Mouse (Mus musculus) liver, embryonic 14.5 days (tissue): Measurements from ENCODE around the gene Plxna4. TPM values are rescaled to one million over a fixed set of nuclear protein-coding genes. Genes with fewer than 3 reads are reported as not detected.

Source experiments
- ATAC-seq: fragments of 200-750 bp; cut with Nextera tagmentation; 2 replicates; pipeline ENCODE4 v1.8.0; 2017; ENCODE audit warnings: moderate number of reproducible peaks, mild to moderate bottlenecking, moderate library complexity; ENCODE audit not compliant: insufficient read depth
- DNase-seq, 3 experiments: peaks; one replicate each; pipeline ENCODE4 v3.0.0-alpha.2; 2012 to 2013; ENCODE audit warnings: low read depth in 3 of 3, low spot score in 3 of 3
- H3K27ac ChIP-seq: fragments of 300-500 bp; sonication (generic); 2 replicates; pipeline ENCODE4 v1.5.1; 2014; ENCODE audit warnings: moderate library complexity, mild to moderate bottlenecking, control low read depth, inconsistent platforms
- H3K27me3 ChIP-seq: fragments of 300-500 bp; sonication (generic); 2 replicates; pipeline ENCODE4 v1.6.1; 2014; ENCODE audit warnings: mild to moderate bottlenecking, low read length, moderate library complexity; ENCODE audit not compliant: control insufficient read depth, insufficient read depth
- H3K36me3 ChIP-seq: fragments of 300-500 bp; sonication (generic); replicated peaks from 2 replicates; pipeline ENCODE4 v1.6.1; 2014; ENCODE audit warnings: low read depth; ENCODE audit not compliant: control insufficient read depth, insufficient read depth
- H3K4me1 ChIP-seq, 2 experiments: fragments of 200-500 bp in 1 of 2; fragments of 300-500 bp in 1 of 2; sonication (generic) in 1 of 2; replicated peaks; 2 replicates each; pipeline ENCODE4 v1.6.1; 2012 to 2014; ENCODE audit warnings: antibody characterized with exemption in 1 of 2, inconsistent platforms in 1 of 2, low read length in 1 of 2; ENCODE audit not compliant: control insufficient read depth in 2 of 2, insufficient read depth in 2 of 2
- H3K4me2 ChIP-seq: fragments of 300-500 bp; sonication (generic); 2 replicates; pipeline ENCODE4 v1.6.1; 2014; ENCODE audit warnings: low read depth, mild to moderate bottlenecking, control low read depth, moderate library complexity
- H3K4me3 ChIP-seq, 2 experiments: fragments of 200-500 bp in 1 of 2; fragments of 300-500 bp in 1 of 2; sonication (generic) in 1 of 2; 2 replicates each; pipeline ENCODE4 v1.5.1; 2012 to 2014; ENCODE audit warnings: low read depth in 2 of 2, low read length in 2 of 2, mild to moderate bottlenecking in 2 of 2, control low read depth in 1 of 2, inconsistent platforms in 1 of 2, moderate library complexity in 1 of 2; ENCODE audit not compliant: insufficient read depth in 1 of 2
- H3K9ac ChIP-seq: fragments of 300-500 bp; sonication (generic); replicated peaks from 2 replicates; pipeline ENCODE4 v1.6.1; 2014; ENCODE audit warnings: mild to moderate bottlenecking, control low read depth, moderate library complexity
- H3K9me3 ChIP-seq: fragments of 300-500 bp; sonication (generic); 2 replicates; pipeline ENCODE4 v1.6.1; 2016; ENCODE audit warnings: low read length, mixed read lengths; ENCODE audit not compliant: control insufficient read depth
- CTCF ChIP-seq: IDR thresholded peaks from 2 replicates; pipeline ENCODE4 v1.5.1; 2016; ENCODE audit warnings: antibody characterized with exemption, low read depth, control low read depth
- EP300 ChIP-seq: IDR thresholded peaks from 2 replicates; pipeline ENCODE4 v1.6.1; 2016; ENCODE audit warnings: antibody characterized with exemption, low read depth
- WGBS: fragments of 180-500 bp; shearing (Covaris S2); extraction: QIAGEN DNeasy Blood & Tissue Kit; methylation state at CpG from one replicate; pipeline ENCODE4 v1.1.7; 2014; ENCODE audit not compliant: insufficient replicate concordance; 5-methylcytosine and 5-hydroxymethylcytosine counted together
- polyA plus RNA-seq, 2 experiments: library from polyadenylated mRNA; depleted of rRNA in 1 of 2; stranded (reverse) in 1 of 2; unstranded in 1 of 2; fragments of >200 nt; fragmentation: Nextera tagmentation in 1 of 2; extraction: Ambion mirVana in 1 of 2; gene quantifications; 2 replicates each; pipeline versions ENCODE4 v1.2.1 to v1.2.3; 2012 to 2014

Gene Plxna4
- polyA plus RNA-seq, 2 experiments = 0.17 to 0.25 TPM

DNA sequence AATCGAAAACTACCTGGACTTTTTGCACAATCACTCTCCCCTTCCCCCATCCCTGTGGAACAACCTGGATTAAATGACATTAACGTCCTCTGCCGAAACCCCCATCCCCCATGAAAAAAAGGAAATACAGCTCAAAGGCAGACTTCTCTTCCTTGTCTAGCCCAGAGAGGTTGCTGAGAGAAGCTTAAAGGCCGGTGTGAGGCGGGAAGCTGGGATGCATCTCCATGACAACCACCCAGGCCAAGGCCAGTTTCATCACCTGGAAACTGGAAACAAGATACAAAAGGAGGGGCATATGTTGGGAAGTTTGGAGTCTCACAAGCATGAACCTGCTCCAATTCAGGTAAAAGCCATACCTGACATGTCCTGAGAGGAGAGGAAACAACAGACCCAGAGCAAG lies 230.5 kb downstream of the Plxna4 start:
- Histone ChIP-seq H3K4me1 (no peaks in the 10 kb centered on the region), H3K4me3 (no peak overlapping the region), H3K9ac (no peak overlapping the region), H3K4me2 (no peak overlapping the region), H3K27me3 (no peaks in the 10 kb centered on the region), H3K9me3 (no peaks in the 10 kb centered on the region), H3K27ac (no peak overlapping the region), H3K36me3 (no peaks in the 10 kb centered on the region)
- ATAC-seq = no peak
- TF ChIP-seq EP300 (no peak), CTCF (no peak)
- whole genome bisulfite sequencing = 50% methylated on average over 5 of the region's 5 CpGs
- DNase-seq = no peak

- no peaks in the 10 kb centered on the region for H3K4me1 ChIP-seq
- H3K27ac ChIP-seq = no peak overlapping the region
- no peak for TF ChIP-seq EP300
- no peak for TF ChIP-seq CTCF
- DNase-seq (no peak), ATAC-seq (no peak)
- no peaks in the 10 kb centered on the region for H3K36me3 ChIP-seq
- H3K9me3 ChIP-seq = no peaks in the 10 kb centered on the region
- no peak overlapping the region for H3K9ac ChIP-seq
- no peak overlapping the region for H3K4me2 ChIP-seq
- 60% methylated on average over 4 of the region's 4 CpGs for WGBS
- H3K27me3 ChIP-seq = no peaks in the 10 kb centered on the region
- H3K4me3 ChIP-seq = no peak overlapping the region
Observed at GRCm38 (mm10) chr6:32355559-32355958, 232.4 kb downstream of the Plxna4 start.

DNA sequence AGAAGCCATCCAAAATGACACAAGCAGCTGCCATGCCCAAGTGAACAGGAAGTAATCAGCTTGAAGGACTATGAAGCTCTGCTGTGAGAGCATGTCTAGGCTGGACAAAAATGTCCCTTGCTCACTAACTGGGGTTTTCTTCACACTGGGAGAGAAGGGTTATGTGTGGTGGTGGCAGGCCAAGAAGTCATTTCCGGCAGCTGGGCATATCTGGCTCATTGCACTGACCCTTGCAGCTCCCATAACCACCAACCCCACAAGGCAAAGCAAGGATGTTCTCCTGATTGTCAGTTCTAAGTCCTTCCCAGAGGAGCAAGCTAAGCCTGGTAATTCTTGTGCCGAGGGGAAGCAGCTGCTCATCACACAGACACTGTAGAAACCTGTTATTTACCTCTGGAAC lies 239.0 kb downstream of the Plxna4 start:
- Histone ChIP-seq H3K9me3 (no peaks in the 10 kb centered on the region), H3K27ac (no peak overlapping the region), H3K9ac (no peak overlapping the region), H3K4me1 (no peaks in the 10 kb centered on the region), H3K27me3 (no peaks in the 10 kb centered on the region), H3K4me3 (no peak overlapping the region), H3K4me2 (no peak overlapping the region), H3K36me3 (no peaks in the 10 kb centered on the region)
- TF ChIP-seq EP300 (no peak), CTCF (no peak)
- no peak for ATAC-seq
- DNase-seq = no peak
- WGBS = 39% methylated on average over 2 of the region's 2 CpGs

GRCm38 (mm10) chr6:32348126-32348525 lies 239.9 kb downstream of the Plxna4 start:
- Histone ChIP-seq H3K36me3 (no peaks in the 10 kb centered on the region), H3K4me1 (no peaks in the 10 kb centered on the region), H3K27ac (no peak overlapping the region), H3K27me3 (no peaks in the 10 kb centered on the region), H3K4me2 (no peak overlapping the region), H3K9ac (no peak overlapping the region), H3K4me3 (no peak overlapping the region), H3K9me3 (no peaks in the 10 kb centered on the region)
- TF ChIP-seq EP300 (no peak), CTCF (no peak)
- no peak for DNase-seq
- ATAC-seq = no peak
- 57% methylated on average over 6 of the region's 6 CpGs for WGBS

DNA sequence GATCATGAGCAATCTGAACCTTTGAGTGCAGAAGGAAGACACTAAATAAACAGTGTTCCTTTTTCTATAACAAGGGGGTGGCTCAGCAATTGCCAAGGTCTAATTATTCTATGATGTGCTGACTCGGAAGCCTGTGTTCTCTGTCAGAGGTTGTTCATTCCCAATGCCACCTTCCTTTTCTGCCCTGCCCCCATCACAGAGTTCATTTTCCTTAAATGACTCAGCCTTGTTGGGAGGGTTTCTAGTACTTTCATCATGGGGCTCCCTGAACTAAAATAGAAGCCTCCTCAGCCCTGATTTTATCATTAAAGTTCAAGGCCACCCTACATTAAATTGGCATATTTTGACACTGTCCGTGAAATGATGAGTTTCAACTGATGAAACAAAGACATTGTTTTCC lies 242.0 kb downstream of the Plxna4 start:
- ATAC-seq = no peak
- H3K4me3 ChIP-seq = no peak overlapping the region
- DNase-seq = no peak
- no peak overlapping the region for H3K9ac ChIP-seq
- no peak overlapping the region for H3K4me2 ChIP-seq
- TF ChIP-seq CTCF (no peak), EP300 (no peak)
- no peaks in the 10 kb centered on the region for H3K36me3 ChIP-seq
- no peaks in the 10 kb centered on the region for H3K9me3 ChIP-seq
- H3K4me1 ChIP-seq = no peaks in the 10 kb centered on the region
- 55% methylated on average over 2 of the region's 2 CpGs for WGBS
- H3K27ac ChIP-seq = no peak overlapping the region
- no peaks in the 10 kb centered on the region for H3K27me3 ChIP-seq

GRCm38 (mm10) chr6:32342727-32343126 lies 245.3 kb downstream of the Plxna4 start:
- DNase-seq = no peak
- H3K27me3 ChIP-seq = no peaks in the 10 kb centered on the region
- H3K4me2 ChIP-seq = no peak overlapping the region
- no peak overlapping the region for H3K9ac ChIP-seq
- no peaks in the 10 kb centered on the region for H3K36me3 ChIP-seq
- H3K4me3 ChIP-seq = no peak overlapping the region
- H3K4me1 ChIP-seq = no peaks in the 10 kb centered on the region
- 60% methylated on average over 8 of the region's 8 CpGs for WGBS
- no peak overlapping the region for H3K27ac ChIP-seq
- no peaks in the 10 kb centered on the region for H3K9me3 ChIP-seq
- ATAC-seq = no peak
- no peak for TF ChIP-seq EP300
- TF ChIP-seq CTCF = no peak
